Mouse (Mus musculus) midbrain, embryonic 16.5 days (tissue): ENCODE results near the gene Robo1. TPM values are rescaled to one million over a fixed set of nuclear protein-coding genes. Genes with fewer than 3 reads are reported as not detected.

Experiments used
- ATAC-seq: fragments of 200-750 bp; cut with Nextera tagmentation; 2 replicates; pipeline ENCODE4 v1.8.0; 2017; ENCODE audit warnings: moderate TSS enrichment
- H3K27ac ChIP-seq: fragments of 300-500 bp; sonication (generic); 2 replicates; pipeline ENCODE4 v1.5.1; 2014; ENCODE audit warnings: mild to moderate bottlenecking, low read length, mixed read lengths
- H3K27me3 ChIP-seq: fragments of 300-500 bp; sonication (generic); 2 replicates; pipeline ENCODE4 v1.6.1; 2014; ENCODE audit warnings: low read depth, low read length, mixed read lengths; ENCODE audit not compliant: control insufficient read depth, insufficient read depth
- H3K36me3 ChIP-seq: fragments of 300-500 bp; sonication (generic); 2 replicates; pipeline ENCODE4 v1.6.1; 2014; ENCODE audit warnings: mild to moderate bottlenecking, low read length, moderate library complexity, mixed read lengths; ENCODE audit not compliant: control insufficient read depth, insufficient read depth
- H3K4me1 ChIP-seq: fragments of 300-500 bp; sonication (generic); 2 replicates; pipeline ENCODE4 v1.6.1; 2014; ENCODE audit warnings: mild to moderate bottlenecking, low read length, mixed read lengths; ENCODE audit not compliant: control insufficient read depth, insufficient read depth
- H3K4me2 ChIP-seq: fragments of 300-500 bp; sonication (generic); 2 replicates; pipeline ENCODE4 v1.6.1; 2014; ENCODE audit warnings: mild to moderate bottlenecking, low read length, mixed read lengths
- H3K4me3 ChIP-seq: fragments of 300-500 bp; sonication (generic); 2 replicates; pipeline ENCODE4 v1.5.1; 2014; ENCODE audit warnings: low read depth, mild to moderate bottlenecking, low read length, moderate library complexity, mixed read lengths
- H3K9ac ChIP-seq: fragments of 300-500 bp; sonication (generic); 2 replicates; pipeline ENCODE4 v1.6.1; 2014; ENCODE audit warnings: low read depth, low read length, mixed read lengths
- H3K9me3 ChIP-seq: fragments of 300-500 bp; sonication (generic); replicated peaks from 2 replicates; pipeline ENCODE4 v1.6.1; 2014; ENCODE audit warnings: mild to moderate bottlenecking, low read length, mixed read lengths; ENCODE audit not compliant: control insufficient read depth, poor library complexity, severe bottlenecking
- whole genome bisulfite sequencing: fragments of 180-500 bp; shearing (Covaris S2); extraction: QIAGEN DNeasy Blood & Tissue Kit; methylation state at CpG from one replicate; pipeline ENCODE4 v1.1.7; 2014; 5-methylcytosine and 5-hydroxymethylcytosine counted together
- polyA plus RNA-seq: library from polyadenylated mRNA; unstranded; fragments of >200 nt; fragmentation: Nextera tagmentation; extraction: Ambion mirVana; gene quantifications from 2 replicates; pipeline ENCODE4 v1.2.1, GENCODE M21; 2015

Robo1 gene
- polyA plus RNA-seq, 1 experiment from 2014 or later, result 47.9 TPM

- Histone ChIP-seq H3K4me3 (no peak overlapping the region), H3K4me1 (no peaks in the 10 kb centered on the region), H3K9me3 (no peaks in the 10 kb centered on the region), H3K27ac (no peak overlapping the region), H3K4me2 (no peak overlapping the region), H3K36me3 (no peaks in the 10 kb centered on the region), H3K9ac (no peak overlapping the region), H3K27me3 (no peaks in the 10 kb centered on the region)
- 76% methylated on average over 2 of the region's 2 CpGs for WGBS
- no peak for ATAC-seq
Measured at GRCm38 (mm10) chr16:72356515-72357357, 48.6 kb downstream of the Robo1 start.

GRCm38 (mm10) chr16:72376896-72377295, 68.8 kb downstream of the Robo1 start:
- no peaks in the 10 kb centered on the region for H3K36me3 ChIP-seq
- H3K4me2 ChIP-seq, result no peak overlapping the region
- no peak for ATAC-seq
- no peak overlapping the region for H3K9ac ChIP-seq
- H3K27ac ChIP-seq, result no peak overlapping the region
- H3K4me3 ChIP-seq, result no peak overlapping the region
- H3K9me3 ChIP-seq, result no peaks in the 10 kb centered on the region
- H3K4me1 ChIP-seq, result peaks cover 3% of the 10 kb centered on the region; the same call in 1 of the 2 replicates
- 66% methylated on average over 5 of the region's 5 CpGs for WGBS
- no peaks in the 10 kb centered on the region for H3K27me3 ChIP-seq

GRCm38 (mm10) chr16:72381819-72382218, 73.7 kb downstream of the Robo1 start:
- no peaks in the 10 kb centered on the region for H3K36me3 ChIP-seq
- H3K27me3 ChIP-seq, result no peaks in the 10 kb centered on the region
- H3K27ac ChIP-seq, result no peak overlapping the region
- ATAC-seq, result no peak
- H3K9me3 ChIP-seq, result no peaks in the 10 kb centered on the region
- peaks cover 3% of the 10 kb centered on the region; the same call in 1 of the 2 replicates for H3K4me1 ChIP-seq
- WGBS, result 92% methylated on average over 6 of the region's 6 CpGs
- no peak overlapping the region for H3K4me3 ChIP-seq
- no peak overlapping the region for H3K4me2 ChIP-seq
- no peak overlapping the region for H3K9ac ChIP-seq

GRCm38 (mm10) chr16:72383566-72383965, 75.5 kb downstream of the Robo1 start:
- Histone ChIP-seq H3K36me3 (no peaks in the 10 kb centered on the region), H3K9me3 (no peaks in the 10 kb centered on the region), H3K4me2 (no peak overlapping the region), H3K9ac (no peak overlapping the region), H3K4me1 (no peaks in the 10 kb centered on the region), H3K4me3 (no peak overlapping the region), H3K27ac (no peak overlapping the region), H3K27me3 (no peaks in the 10 kb centered on the region)
- WGBS, result 65% methylated on average over 1 of the region's 1 CpGs
- no peak for ATAC-seq

- H3K9ac ChIP-seq, result no peak overlapping the region
- H3K4me2 ChIP-seq, result no peak overlapping the region
- H3K27ac ChIP-seq, result no peak overlapping the region
- no peaks in the 10 kb centered on the region for H3K9me3 ChIP-seq
- 41% methylated on average over 3 of the region's 3 CpGs for WGBS
- no peak for ATAC-seq
- H3K4me3 ChIP-seq, result no peak overlapping the region
- no peaks in the 10 kb centered on the region for H3K4me1 ChIP-seq
- no peaks in the 10 kb centered on the region for H3K36me3 ChIP-seq
- H3K27me3 ChIP-seq, result no peaks in the 10 kb centered on the region
Measured at GRCm38 (mm10) chr16:72393512-72393911, 85.4 kb downstream of the Robo1 start.

- Histone ChIP-seq H3K27me3 (no peaks in the 10 kb centered on the region), H3K36me3 (no peaks in the 10 kb centered on the region), H3K27ac (no peak overlapping the region), H3K4me2 (no peak overlapping the region), H3K4me1 (0 out of 2 replicates have a peak, but pooled peaks cover 4% of the 10 kb centered on the region), H3K9ac (no peak overlapping the region), H3K9me3 (no peaks in the 10 kb centered on the region), H3K4me3 (no peak overlapping the region)
- ATAC-seq, result no peak
- 22% methylated on average over 5 of the region's 5 CpGs for WGBS
Measured at GRCm38 (mm10) chr16:72398811-72399210, 90.7 kb downstream of the Robo1 start.

GRCm38 (mm10) chr16:72402381-72402780, 94.3 kb downstream of the Robo1 start:
- no peaks in the 10 kb centered on the region for H3K36me3 ChIP-seq
- H3K9ac ChIP-seq, result no peak overlapping the region
- no peak overlapping the region for H3K4me3 ChIP-seq
- H3K27me3 ChIP-seq, result no peaks in the 10 kb centered on the region
- WGBS, result 18% methylated on average over 9 of the region's 9 CpGs
- H3K9me3 ChIP-seq, result no peaks in the 10 kb centered on the region
- H3K27ac ChIP-seq, result no peak overlapping the region
- H3K4me1 ChIP-seq, result 0 out of 2 replicates have a peak, but pooled peaks cover 4% of the 10 kb centered on the region
- no peak for ATAC-seq
- H3K4me2 ChIP-seq, result no peak overlapping the region

GRCm38 (mm10) chr16:72409820-72410219, 101.7 kb downstream of the Robo1 start:
- Histone ChIP-seq H3K27me3 (no peaks in the 10 kb centered on the region), H3K9ac (no peak overlapping the region), H3K36me3 (no peaks in the 10 kb centered on the region), H3K9me3 (no peaks in the 10 kb centered on the region), H3K4me2 (no peak overlapping the region), H3K4me3 (no peak overlapping the region), H3K27ac (no peak overlapping the region), H3K4me1 (peaks cover 2% of the 10 kb centered on the region; the same call in 1 of the 2 replicates)
- no peak for ATAC-seq
- WGBS, result 60% methylated on average over 1 of the region's 1 CpGs

- WGBS, result 36% methylated on average over 5 of the region's 5 CpGs
- H3K9ac ChIP-seq, result no peak overlapping the region
- H3K4me2 ChIP-seq, result no peak overlapping the region
- no peaks in the 10 kb centered on the region for H3K36me3 ChIP-seq
- H3K9me3 ChIP-seq, result no peaks in the 10 kb centered on the region
- no peak for ATAC-seq
- no peak overlapping the region for H3K27ac ChIP-seq
- no peaks in the 10 kb centered on the region for H3K27me3 ChIP-seq
- no peak overlapping the region for H3K4me3 ChIP-seq
- peaks cover 2% of the 10 kb centered on the region; the same call in 1 of the 2 replicates for H3K4me1 ChIP-seq
Measured at GRCm38 (mm10) chr16:72411669-72412270, 103.7 kb downstream of the Robo1 start.
